Mouse (Mus musculus): Measurements from ENCODE around the gene Tgfa. TPM values are rescaled to one million over a fixed set of nuclear protein-coding genes. Genes with fewer than 3 reads are reported as not detected.

Gene Tgfa
- polyA plus RNA-seq, 1 experiment, result 3.2 TPM

- WGBS, result 44% methylated on average over 4 of the region's 4 CpGs
- TF ChIP-seq CTCF (conservative IDR thresholded peaks at IDR 0.05; ENCODE audit: insufficient read depth, insufficient read length, low read depth, low read length), result no peak
- TF ChIP-seq POLR2A (IDR thresholded peaks at IDR 0.05; ENCODE audit: low read depth, low read length), result no peak
- no peak overlapping the region for H3K27ac ChIP-seq (ENCODE audit: insufficient read depth, low read depth, low read length)
- H3K4me1 ChIP-seq (ENCODE audit: control insufficient read depth, insufficient read depth, low read length), result no peaks in the 10 kb centered on the region
- H3K36me3 ChIP-seq (ENCODE audit: control insufficient read depth, insufficient read depth, low read length), result no peaks in the 10 kb centered on the region
- no peaks in the 10 kb centered on the region for H3K27me3 ChIP-seq (replicated peaks; ENCODE audit: control insufficient read depth, insufficient read depth, low read length)
- DNase-seq, result no peak
- H3K4me3 ChIP-seq (ENCODE audit: insufficient read depth, low read depth, low read length), result no peak overlapping the region
These were observed 123.8 kb downstream of the Tgfa start for GRCm38 (mm10) chr6:86318855-86319254.

GRCm38 (mm10) chr6:86322031-86322563 lies 127.1 kb downstream of the Tgfa start:
- H3K4me3 ChIP-seq (ENCODE audit: insufficient read depth, low read depth, low read length), result no peak overlapping the region
- no peaks in the 10 kb centered on the region for H3K27me3 ChIP-seq (replicated peaks; ENCODE audit: control insufficient read depth, insufficient read depth, low read length)
- 93% methylated on average over 5 of the region's 5 CpGs for WGBS
- H3K27ac ChIP-seq (ENCODE audit: insufficient read depth, low read depth, low read length), result no peak overlapping the region
- no peak for DNase-seq
- H3K4me1 ChIP-seq (ENCODE audit: control insufficient read depth, insufficient read depth, low read length), result no peaks in the 10 kb centered on the region
- H3K36me3 ChIP-seq (ENCODE audit: control insufficient read depth, insufficient read depth, low read length), result no peaks in the 10 kb centered on the region
- TF ChIP-seq POLR2A (IDR thresholded peaks at IDR 0.05; ENCODE audit: low read depth, low read length), result no peak
- no peak for TF ChIP-seq CTCF (conservative IDR thresholded peaks at IDR 0.05; ENCODE audit: insufficient read depth, insufficient read length, low read depth, low read length)

GRCm38 (mm10) chr6:86322991-86323390 lies 128.0 kb downstream of the Tgfa start:
- Histone ChIP-seq H3K4me1 (ENCODE audit: control insufficient read depth, insufficient read depth, low read length) (no peaks in the 10 kb centered on the region), H3K4me3 (ENCODE audit: insufficient read depth, low read depth, low read length) (no peak overlapping the region), H3K27ac (ENCODE audit: insufficient read depth, low read depth, low read length) (no peak overlapping the region), H3K36me3 (ENCODE audit: control insufficient read depth, insufficient read depth, low read length) (no peaks in the 10 kb centered on the region), H3K27me3 (replicated peaks; ENCODE audit: control insufficient read depth, insufficient read depth, low read length) (no peaks in the 10 kb centered on the region)
- TF ChIP-seq CTCF (conservative IDR thresholded peaks at IDR 0.05; ENCODE audit: insufficient read depth, insufficient read length, low read depth, low read length) (no peak), POLR2A (IDR thresholded peaks at IDR 0.05; ENCODE audit: low read depth, low read length) (no peak)
- WGBS, result 96% methylated on average over 9 of the region's 9 CpGs
- no peak for DNase-seq

- H3K4me3 ChIP-seq (ENCODE audit: insufficient read depth, low read depth, low read length), result no peak overlapping the region
- H3K27ac ChIP-seq (ENCODE audit: insufficient read depth, low read depth, low read length), result no peak overlapping the region
- 72% methylated on average over 3 of the region's 3 CpGs for WGBS
- H3K4me1 ChIP-seq (ENCODE audit: control insufficient read depth, insufficient read depth, low read length), result no peaks in the 10 kb centered on the region
- TF ChIP-seq CTCF (conservative IDR thresholded peaks at IDR 0.05; ENCODE audit: insufficient read depth, insufficient read length, low read depth, low read length), result no peak
- TF ChIP-seq POLR2A (IDR thresholded peaks at IDR 0.05; ENCODE audit: low read depth, low read length), result no peak
- H3K27me3 ChIP-seq (replicated peaks; ENCODE audit: control insufficient read depth, insufficient read depth, low read length), result no peaks in the 10 kb centered on the region
- no peaks in the 10 kb centered on the region for H3K36me3 ChIP-seq (ENCODE audit: control insufficient read depth, insufficient read depth, low read length)
- no peak for DNase-seq
These were observed 129.4 kb downstream of the Tgfa start for GRCm38 (mm10) chr6:86324400-86324799.

Other genes with a start within 250 kb of the Tgfa start
- 35.0 and 36.6 TPM in 2 replicates for gene Dusp11, start 233.6 kb upstream of the Tgfa start, polyA plus RNA-seq (2012; rRNA removed)
- not detected in 2 replicates for gene Figla, start 179.1 kb upstream of the Tgfa start, polyA plus RNA-seq (2012; rRNA removed)
- 1.1 and 1.5 TPM in 2 replicates for gene Add2, start 166.5 kb upstream of the Tgfa start, polyA plus RNA-seq (2012; rRNA removed)
- 19.7 and 20.2 TPM in 2 replicates for gene Fam136a, start 170.4 kb downstream of the Tgfa start, polyA plus RNA-seq (2012; rRNA removed)
- gene Snrpg, start 176.1 kb downstream of the Tgfa start, polyA plus RNA-seq (2012; rRNA removed), result 35.3 and 82.5 TPM in 2 replicates
- 56.4 and 56.8 TPM in 2 replicates for gene Pcyox1, start 201.9 kb downstream of the Tgfa start, polyA plus RNA-seq (2012; rRNA removed)
- gene Tia1, start 209.0 kb downstream of the Tgfa start, polyA plus RNA-seq (2012; rRNA removed), result 11.5 TPM in 2 replicates
- 2.9 and 6.7 TPM in 2 replicates for gene Gm44790, start 231.4 kb downstream of the Tgfa start, polyA plus RNA-seq (2012; rRNA removed)
- gene C87436, start 243.2 kb downstream of the Tgfa start, polyA plus RNA-seq (2012; rRNA removed), result 15.1 and 15.3 TPM in 2 replicates

Data from kidney, adult 2 months (tissue).